Mouse (Mus musculus) ES-Bruce4 (cell line): Measurements from ENCODE around the gene Dzip3.

Experiments used
- CTCF ChIP-seq: IDR thresholded peaks from one replicate; pipeline ENCODE4 v1.8.1; 2011; ENCODE audit warnings: low read depth, low read length
- EP300 ChIP-seq: IDR thresholded peaks from 2 replicates; pipeline ENCODE4 v1.6.1; 2011; ENCODE audit warnings: low read depth, low read length; ENCODE audit not compliant: insufficient read depth
- POLR2A ChIP-seq: IDR thresholded peaks from one replicate; pipeline ENCODE4 v1.8.1; 2011; ENCODE audit warnings: low read length; ENCODE audit not compliant: insufficient read depth

DNA sequence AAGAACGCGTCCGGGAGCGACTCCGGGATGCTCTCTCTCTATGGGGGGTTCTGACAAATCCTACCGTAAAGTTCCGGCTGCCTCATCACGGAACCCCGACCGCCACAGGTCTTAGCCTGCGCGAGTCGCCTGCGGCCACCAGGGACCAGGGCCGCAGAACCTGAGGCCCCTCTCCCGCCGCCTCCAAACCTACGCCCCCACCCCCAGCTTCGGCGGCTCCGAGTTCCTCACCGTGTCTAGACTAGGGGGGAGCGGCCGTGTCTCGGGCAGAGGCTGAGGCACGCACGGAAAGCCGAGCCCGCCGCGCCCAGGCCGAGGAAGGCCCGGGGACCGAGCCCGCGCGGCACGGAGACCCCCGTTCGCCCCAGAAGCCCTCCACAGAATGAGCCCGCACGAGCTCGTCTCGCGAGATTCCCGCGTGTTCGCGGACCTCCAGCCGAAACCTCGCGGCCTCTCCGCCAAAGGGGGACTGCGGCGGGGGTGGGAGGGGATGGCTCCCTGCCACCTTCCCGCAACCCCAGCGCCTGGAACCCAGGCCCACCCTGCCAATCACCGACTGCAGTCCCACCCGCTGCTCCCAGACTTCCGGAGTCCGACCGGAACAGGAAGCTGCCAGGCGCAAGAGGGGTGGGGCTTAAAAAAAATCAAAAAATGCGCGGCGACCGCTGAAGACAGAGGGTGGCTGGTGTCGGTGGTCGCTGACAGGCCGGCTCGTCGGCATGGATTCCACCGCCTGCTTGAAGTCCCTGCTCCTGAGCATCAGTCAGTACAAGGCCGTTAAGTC lies at the start of gene Dzip3, which contains the start of gene Cip2a:
- peak; percentile 54 for TF ChIP-seq POLR2A
- TF ChIP-seq EP300: no peak
- TF ChIP-seq CTCF: no peak
